Mouse (Mus musculus) spleen, adult 10 weeks (tissue): ENCODE measurements around the gene Heyl. TPM values are rescaled to one million over a fixed set of nuclear protein-coding genes. Genes with fewer than 3 reads are reported as not detected.

Experiments used
- polyA plus RNA-seq: library from polyadenylated mRNA; stranded (reverse); fragments of 350-450 nt; fragmentation: Illumina TruSeq; extraction: RNeasy Lipid Tissue Mini Kit (QIAGEN cat#74804); gene quantifications from one replicate; pipeline ENCODE4 v1.2.3, GENCODE M21; 2015; ENCODE audit warnings: low replicate concordance; ENCODE audit not compliant: insufficient read depth

Gene Heyl
- polyA plus RNA-seq = 2.5 TPM

GRCm38 (mm10) chr4:123233492-123234084 is at the start of gene Heyl:
Gene Heyl, plus strand, starts transcription at chr4:123233556.

GRCm38 (mm10) chr4:123201186-123202093 is 31.9 kb upstream of the Heyl start, which contains the start of gene Nt5c1a:
Gene Nt5c1a, plus strand, starts transcription at chr4:123201504.

GRCm38 (mm10) chr4:123261721-123262401 is 28.5 kb downstream of the Heyl start, which contains the start of gene Pabpc4:
Gene Pabpc4, plus strand, starts transcription at chr4:123262351.

Other genes starting within 250 kb of the Heyl start
- gene Mycl, start 237.9 kb upstream of the Heyl start, polyA plus RNA-seq = 16.0 TPM
- gene Trit1, start 217.0 kb upstream of the Heyl start, polyA plus RNA-seq = 34.0 TPM
- gene Bmp8b, start 128.4 kb upstream of the Heyl start, polyA plus RNA-seq = not detected
- not detected for gene Oxct2b, start 117.3 kb upstream of the Heyl start, polyA plus RNA-seq
- 44.1 TPM for gene Ppie, start 93.6 kb upstream of the Heyl start, polyA plus RNA-seq
- not detected for gene Hpcal4, start 50.3 kb upstream of the Heyl start, polyA plus RNA-seq
- gene Nt5c1a, start 32.1 kb upstream of the Heyl start, polyA plus RNA-seq = not detected
- gene Pabpc4, start 28.8 kb downstream of the Heyl start, polyA plus RNA-seq = 65.2 TPM
- gene Oxct2a, start 90.1 kb downstream of the Heyl start, polyA plus RNA-seq = not detected
- gene Bmp8a, start 109.7 kb downstream of the Heyl start, polyA plus RNA-seq = 0.12 TPM